Mouse (Mus musculus) liver, embryonic 13.5 days (tissue): Measurements from ENCODE around the gene March7. TPM values are rescaled to one million over a fixed set of nuclear protein-coding genes. Genes with fewer than 3 reads are reported as not detected.

Experiments used
- ATAC-seq: fragments of 200-750 bp; cut with Nextera tagmentation; 2 replicates; pipeline ENCODE4 v1.8.0; 2017; ENCODE audit warnings: low read depth, mild to moderate bottlenecking, moderate number of reproducible peaks, moderate library complexity
- DNase-seq: peaks from one replicate; pipeline ENCODE4 v3.0.0; 2022
- H3K27ac ChIP-seq: fragments of 300-500 bp; sonication (generic); 2 replicates; pipeline ENCODE4 v1.5.1; 2015; ENCODE audit warnings: moderate library complexity, mild to moderate bottlenecking, inconsistent platforms
- H3K27me3 ChIP-seq: fragments of 300-500 bp; sonication (generic); 2 replicates; pipeline ENCODE4 v1.6.1; 2015; ENCODE audit warnings: mild to moderate bottlenecking, inconsistent platforms
- H3K36me3 ChIP-seq: fragments of 300-500 bp; sonication (generic); 2 replicates; pipeline ENCODE4 v1.6.1; 2015; ENCODE audit warnings: mild to moderate bottlenecking, inconsistent platforms
- H3K4me1 ChIP-seq: fragments of 300-500 bp; sonication (generic); replicated peaks from 2 replicates; pipeline ENCODE4 v1.6.1; 2015; ENCODE audit warnings: inconsistent platforms
- H3K4me2 ChIP-seq: fragments of 300-500 bp; sonication (generic); 2 replicates; pipeline ENCODE4 v1.6.1; 2015; ENCODE audit warnings: inconsistent platforms, mild to moderate bottlenecking, moderate library complexity
- H3K4me3 ChIP-seq: fragments of 300-500 bp; sonication (generic); replicated peaks from 2 replicates; pipeline ENCODE4 v1.5.1; 2015; ENCODE audit warnings: mild to moderate bottlenecking, inconsistent platforms
- H3K9ac ChIP-seq: fragments of 300-500 bp; sonication (generic); 2 replicates; pipeline ENCODE4 v1.6.1; 2015; ENCODE audit warnings: mild to moderate bottlenecking, inconsistent platforms
- H3K9me3 ChIP-seq: fragments of 300-500 bp; sonication (generic); replicated peaks from 2 replicates; pipeline ENCODE4 v1.6.1; 2016; ENCODE audit warnings: inconsistent platforms
- WGBS: fragments of 180-500 bp; shearing (Covaris S2); methylation state at CpG from one replicate; pipeline ENCODE4 v1.1.7; 2015; ENCODE audit not compliant: insufficient replicate concordance; 5-methylcytosine and 5-hydroxymethylcytosine counted together
- polyA plus RNA-seq: library from polyadenylated mRNA; unstranded; fragments of >200 nt; fragmentation: Nextera tagmentation; extraction: Ambion mirVana; gene quantifications from 2 replicates; pipeline ENCODE4 v1.2.1, GENCODE M21; 2015

The March7 gene
- polyA plus RNA-seq, 1 experiment from 2014 or later: 23.4 TPM

- 29% methylated on average over 2 of the region's 2 CpGs for WGBS
- Histone ChIP-seq H3K27ac (no peak overlapping the region), H3K9ac (no peak overlapping the region), H3K36me3 (no peaks in the 10 kb centered on the region), H3K27me3 (no peaks in the 10 kb centered on the region), H3K4me3 (no peak overlapping the region), H3K4me1 (no peaks in the 10 kb centered on the region), H3K4me2 (no peak overlapping the region), H3K9me3 (no peaks in the 10 kb centered on the region)
- ATAC-seq (no peak), DNase-seq (no peak)
These were observed 28.0 kb upstream of the March7 start for GRCm38 (mm10) chr2:60181696-60182095.

DNA sequence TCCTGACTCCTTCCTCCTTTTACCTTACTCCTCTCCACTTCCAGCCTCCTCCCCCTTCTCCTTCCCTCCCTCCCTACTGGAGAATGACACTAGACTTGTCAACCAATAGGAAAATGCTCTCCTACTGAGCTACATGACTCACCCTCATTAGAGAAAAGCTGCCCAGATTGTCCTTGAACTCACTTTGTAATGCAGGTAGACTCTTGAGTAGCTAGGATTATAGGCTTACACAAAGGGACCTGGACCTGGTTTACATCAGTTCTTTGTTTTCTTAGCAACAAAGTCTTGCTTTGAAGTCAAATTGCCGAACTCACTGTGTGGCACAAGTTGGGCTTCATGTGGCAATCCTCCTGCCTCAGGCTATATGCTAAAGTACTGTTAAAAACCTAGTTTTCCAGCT lies 12.8 kb upstream of the March7 start:
- Histone ChIP-seq H3K9me3 (no peaks in the 10 kb centered on the region), H3K27me3 (no peaks in the 10 kb centered on the region), H3K4me1 (peaks cover 5% of the 10 kb centered on the region), H3K4me3 (no peak overlapping the region), H3K9ac (no peak overlapping the region), H3K27ac (no peak overlapping the region), H3K36me3 (no peaks in the 10 kb centered on the region), H3K4me2 (no peak overlapping the region)
- DNase-seq (no peak), ATAC-seq (no peak)
- WGBS: 64% methylated on average over 1 of the region's 1 CpGs

GRCm38 (mm10) chr2:60200051-60200562 lies 9.6 kb upstream of the March7 start:
- no peak for DNase-seq
- H3K27ac ChIP-seq: no peak overlapping the region
- no peak overlapping the region for H3K9ac ChIP-seq
- H3K9me3 ChIP-seq: no peaks in the 10 kb centered on the region
- H3K4me2 ChIP-seq: no peak overlapping the region
- no peak for ATAC-seq
- H3K36me3 ChIP-seq: peaks cover 6% of the 10 kb centered on the region
- H3K4me3 ChIP-seq: no peak overlapping the region
- H3K27me3 ChIP-seq: no peaks in the 10 kb centered on the region
- WGBS: 88% methylated on average over 5 of the region's 5 CpGs
- H3K4me1 ChIP-seq: peaks cover 30% of the 10 kb centered on the region

DNA sequence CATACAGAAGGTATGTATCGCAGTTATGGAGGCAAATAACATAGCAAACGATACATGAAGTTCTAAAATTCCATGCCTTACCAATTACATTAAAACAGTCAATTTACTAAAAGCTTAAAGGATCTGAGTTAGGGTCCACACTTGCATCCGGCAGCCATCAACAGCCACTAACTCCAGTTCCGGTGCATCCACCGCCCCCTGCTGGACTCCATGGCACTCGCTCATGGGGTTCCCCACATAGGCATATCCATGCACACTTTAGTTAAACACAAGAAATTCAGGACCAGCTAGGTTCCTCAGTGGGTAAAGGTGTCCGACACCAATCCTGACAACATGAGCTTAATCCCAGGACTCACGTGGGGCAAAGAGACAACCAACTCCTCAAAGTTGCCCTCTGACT lies 9.0 kb upstream of the March7 start:
- H3K9ac ChIP-seq: no peak overlapping the region
- H3K4me2 ChIP-seq: no peak overlapping the region
- H3K27ac ChIP-seq: no peak overlapping the region
- H3K4me1 ChIP-seq: peaks cover 30% of the 10 kb centered on the region
- peaks cover 12% of the 10 kb centered on the region for H3K36me3 ChIP-seq
- H3K9me3 ChIP-seq: no peaks in the 10 kb centered on the region
- no peak overlapping the region for H3K4me3 ChIP-seq
- no peaks in the 10 kb centered on the region for H3K27me3 ChIP-seq
- 59% methylated on average over 8 of the region's 8 CpGs for WGBS
- DNase-seq (peak; percentile 37), ATAC-seq (no peak)

DNA sequence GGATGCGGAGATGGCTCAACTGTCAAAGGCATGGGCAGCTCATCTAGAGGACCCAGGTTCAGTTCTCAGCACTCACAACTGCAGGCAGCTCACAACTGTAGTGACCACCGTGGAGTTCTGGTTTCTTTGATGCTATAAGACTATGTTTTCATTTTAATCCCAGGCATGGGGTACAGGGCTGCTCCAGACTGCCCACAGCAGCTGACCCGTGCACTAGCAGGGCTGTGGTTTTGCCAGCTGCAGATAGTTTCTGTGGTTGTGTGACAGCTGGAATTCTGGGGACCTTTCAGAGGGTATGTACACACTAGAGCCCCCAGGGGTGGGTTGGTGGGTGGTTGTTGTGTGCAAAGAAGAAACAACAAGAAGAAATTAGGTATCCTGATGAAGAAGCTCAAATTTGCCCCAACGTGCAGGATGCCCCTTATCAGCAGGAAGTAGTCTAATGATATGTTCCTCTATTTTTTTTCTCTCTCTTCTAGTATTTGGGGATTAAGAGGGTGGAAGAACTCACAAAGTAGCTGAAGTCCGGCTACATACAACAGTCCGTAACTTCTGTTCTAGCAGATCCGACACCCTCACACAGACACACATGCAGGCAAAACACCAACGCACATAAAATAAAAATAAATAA lies 6.7 kb upstream of the March7 start:
- WGBS: 50% methylated on average over 8 of the region's 8 CpGs
- Histone ChIP-seq H3K4me2 (no peak overlapping the region), H3K36me3 (peaks cover 22% of the 10 kb centered on the region), H3K9ac (no peak overlapping the region), H3K9me3 (no peaks in the 10 kb centered on the region), H3K27ac (no peak overlapping the region), H3K4me1 (peaks cover 37% of the 10 kb centered on the region), H3K27me3 (no peaks in the 10 kb centered on the region), H3K4me3 (no peak overlapping the region)
- DNase-seq (no peak), ATAC-seq (no peak)

- Histone ChIP-seq H3K4me1 (peaks cover 37% of the 10 kb centered on the region), H3K4me2 (no peak overlapping the region), H3K36me3 (peaks cover 22% of the 10 kb centered on the region), H3K4me3 (no peak overlapping the region), H3K27me3 (no peaks in the 10 kb centered on the region), H3K9ac (no peak overlapping the region), H3K9me3 (no peaks in the 10 kb centered on the region), H3K27ac (peak overlapping the region; percentile 34; the same call in 1 of the 2 replicates)
- WGBS: 74% methylated on average over 4 of the region's 4 CpGs
- ATAC-seq (no peak), DNase-seq (no peak)
These were observed 6.0 kb upstream of the March7 start for GRCm38 (mm10) chr2:60203733-60204132.

- H3K9me3 ChIP-seq: no peaks in the 10 kb centered on the region
- H3K9ac ChIP-seq: no peak overlapping the region
- WGBS: 34% methylated on average over 6 of the region's 6 CpGs
- H3K4me3 ChIP-seq: no peak overlapping the region
- H3K27ac ChIP-seq: peak overlapping the region; percentile 34; the same call in 1 of the 2 replicates
- ATAC-seq (peak; percentile 50), DNase-seq (no peak)
- no peak overlapping the region for H3K4me2 ChIP-seq
- H3K4me1 ChIP-seq: peaks cover 37% of the 10 kb centered on the region
- H3K36me3 ChIP-seq: peaks cover 22% of the 10 kb centered on the region
- H3K27me3 ChIP-seq: no peaks in the 10 kb centered on the region
These were observed 5.5 kb upstream of the March7 start for GRCm38 (mm10) chr2:60204162-60204561.

GRCm38 (mm10) chr2:60205795-60206194 lies 3.9 kb upstream of the March7 start:
- WGBS: 67% methylated on average over 6 of the region's 6 CpGs
- no peak for ATAC-seq
- no peak overlapping the region for H3K4me3 ChIP-seq
- H3K9ac ChIP-seq: no peak overlapping the region
- peaks cover 22% of the 10 kb centered on the region for H3K36me3 ChIP-seq
- no peak overlapping the region for H3K4me2 ChIP-seq
- H3K4me1 ChIP-seq: peaks cover 40% of the 10 kb centered on the region
- H3K9me3 ChIP-seq: no peaks in the 10 kb centered on the region
- H3K27me3 ChIP-seq: no peaks in the 10 kb centered on the region
- no peak for DNase-seq
- H3K27ac ChIP-seq: no peak overlapping the region

DNA sequence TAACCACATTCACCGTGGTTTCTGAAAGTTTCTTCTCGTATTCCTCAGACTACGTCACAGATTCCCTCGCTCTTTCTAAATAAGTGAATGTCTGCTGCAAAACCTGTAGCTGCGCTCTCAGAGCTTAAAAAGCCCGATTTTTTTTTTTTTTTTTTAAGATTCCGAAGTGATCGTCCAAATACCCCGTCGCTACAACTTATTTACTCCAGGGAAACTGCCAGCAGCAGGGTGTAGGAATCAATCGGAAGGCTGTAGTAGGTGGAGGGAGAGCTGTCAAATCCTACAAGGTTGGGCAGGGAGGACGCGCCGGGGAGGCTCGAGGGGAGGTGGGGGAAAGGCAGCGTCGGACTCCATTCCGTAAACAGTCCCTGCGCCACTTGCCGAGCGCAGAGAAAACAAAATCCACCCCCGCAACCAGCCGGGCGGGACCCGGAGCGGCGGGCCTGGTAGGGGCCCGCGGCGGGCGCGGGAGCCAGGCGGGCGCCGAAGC lies 520 bp upstream of the March7 start:
- ATAC-seq (peak; percentile 69), DNase-seq (peak; percentile 42)
- Histone ChIP-seq H3K4me1 (peaks cover 55% of the 10 kb centered on the region), H3K27me3 (no peaks in the 10 kb centered on the region), H3K9me3 (no peaks in the 10 kb centered on the region), H3K27ac (peak overlapping the region; percentile 92), H3K9ac (peak overlapping the region; percentile 96), H3K36me3 (peaks cover 34% of the 10 kb centered on the region), H3K4me3 (peak overlapping the region; percentile 93), H3K4me2 (peak overlapping the region; percentile 76)
- under 1% methylated on average over 25 of the region's 35 CpGs for WGBS

GRCm38 (mm10) chr2:60210821-60211220 lies 1.1 kb downstream of the March7 start:
- Histone ChIP-seq H3K4me1 (peaks cover 58% of the 10 kb centered on the region), H3K4me3 (peak overlapping the region; percentile 93), H3K36me3 (peaks cover 30% of the 10 kb centered on the region), H3K9ac (peak overlapping the region; percentile 96), H3K4me2 (peak overlapping the region; percentile 71), H3K9me3 (no peaks in the 10 kb centered on the region), H3K27ac (peak overlapping the region; percentile 92), H3K27me3 (no peaks in the 10 kb centered on the region)
- DNase-seq (no peak), ATAC-seq (no peak)
- WGBS: 21% methylated on average over 5 of the region's 5 CpGs

GRCm38 (mm10) chr2:60212488-60212887 lies 2.8 kb downstream of the March7 start:
- Histone ChIP-seq H3K9me3 (no peaks in the 10 kb centered on the region), H3K4me2 (no peak overlapping the region), H3K27me3 (no peaks in the 10 kb centered on the region), H3K36me3 (peaks cover 25% of the 10 kb centered on the region), H3K4me3 (no peak overlapping the region), H3K9ac (no peak overlapping the region), H3K4me1 (peaks cover 72% of the 10 kb centered on the region), H3K27ac (no peak overlapping the region)
- ATAC-seq (no peak), DNase-seq (no peak)

GRCm38 (mm10) chr2:60214683-60215082 lies 5.0 kb downstream of the March7 start:
- Histone ChIP-seq H3K27ac (no peak overlapping the region), H3K27me3 (no peaks in the 10 kb centered on the region), H3K9me3 (no peaks in the 10 kb centered on the region), H3K4me2 (no peak overlapping the region), H3K4me1 (peaks cover 66% of the 10 kb centered on the region), H3K9ac (no peak overlapping the region), H3K4me3 (no peak overlapping the region), H3K36me3 (peaks cover 25% of the 10 kb centered on the region)
- WGBS: 74% methylated on average over 2 of the region's 2 CpGs
- no peak for DNase-seq
- no peak for ATAC-seq
